8 mouse cellular contexts compared by ENCODE assay signal in the genomic region with DNA sequence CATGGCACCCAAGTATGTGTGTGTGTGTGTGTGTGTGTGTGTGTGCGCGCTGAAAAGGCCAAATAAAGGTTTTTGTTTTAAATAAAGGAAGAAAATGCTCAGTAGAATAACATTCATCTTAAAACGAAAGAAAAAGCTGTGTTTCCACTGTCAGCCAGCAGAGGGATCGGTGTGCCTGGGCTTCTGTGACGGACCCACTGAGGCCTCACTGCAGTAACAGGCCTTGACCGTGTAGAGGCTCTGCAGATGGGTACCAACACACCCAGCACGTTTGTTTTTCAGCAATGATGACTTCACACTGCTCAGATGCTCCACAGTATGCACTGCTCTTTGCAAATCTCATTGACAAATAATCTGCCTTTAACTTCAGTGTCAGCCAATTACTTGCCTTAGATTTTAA. TPM values are rescaled to one million over a fixed set of nuclear protein-coding genes. Genes with fewer than 3 reads are reported as not detected.
DNase-seq lines count a peak whose midpoint lies in the region; ATAC-seq lines count a peak whose summit lies in the region.
"Had no signal": no experiment of that assay in that cellular context is flagged by ENCODE, and none has a peak within 500 bp of the region (broad histone marks: within the 10 kb centered on the region; RNA-seq: fewer than 3 reads in every experiment).

No protein-coding gene starts in this region.

- peak; percentile 77 for ATAC-seq in intestine, embryonic 15.5 days

- no peak overlapping the region for H3K4me2 ChIP-seq in intestine, embryonic 15.5 days (replicated peaks)
- H3K4me2 ChIP-seq: liver, embryonic 15.5 days had no signal

- peaks cover 6% of the 10 kb centered on the region; the same call in 1 of the 2 replicates for H3K36me3 ChIP-seq in intestine, embryonic 15.5 days
- H3K36me3 ChIP-seq: liver, embryonic 15.5 days had no signal

- H3K4me1 ChIP-seq in intestine, embryonic 15.5 days (replicated peaks), result no peaks in the 10 kb centered on the region

- intact Hi-C loops in left cerebral cortex, postnatal 10 days (cut with DNase I), result no loop called here

- no peak overlapping the region for H3K9ac ChIP-seq in intestine, embryonic 15.5 days
- H3K9ac ChIP-seq: liver, embryonic 15.5 days had no signal

- peak; percentile 73 for DNase-seq in R1 (ENCODE audit: low read depth, low spot score)
- peak; percentile 67 for DNase-seq in cerebellum, adult 8-10 months
- peak; percentile 53 for DNase-seq in forelimb bud, embryonic 11.5 days (ENCODE audit: low read depth, low spot score)
- DNase-seq in left cerebral cortex, postnatal 10 days (ENCODE audit: extremely low spot score in 1 of 2, low spot score in 2 of 2), result peak; percentile 46 to 75
- DNase-seq in mesoderm, embryonic 11.5 days (ENCODE audit: low read depth, low spot score), result peak; percentile 72
- DNase-seq in skeletal muscle tissue, adult 2 months (ENCODE audit: low read depth, low spot score), result peak; percentile 26

- no peaks in the 10 kb centered on the region for H3K9me3 ChIP-seq in intestine, embryonic 15.5 days
- H3K9me3 ChIP-seq: liver, embryonic 15.5 days had no signal

- no peak overlapping the region for H3K4me3 ChIP-seq in intestine, embryonic 15.5 days (replicated peaks)
- H3K4me3 ChIP-seq: liver, embryonic 15.5 days had no signal

- no peaks in the 10 kb centered on the region for H3K27me3 ChIP-seq in intestine, embryonic 15.5 days (replicated peaks)
- H3K27me3 ChIP-seq: liver, embryonic 15.5 days had no signal

- no peak overlapping the region for H3K27ac ChIP-seq in intestine, embryonic 15.5 days
- H3K27ac ChIP-seq: liver, embryonic 15.5 days had no signal

- WGBS in intestine, embryonic 15.5 days, result 25% methylated on average over 7 of the region's 7 CpGs

RNA-seq across cellular contexts. Expression of a gene that starts 18.0 kb away (rescaled TPM):
- polyA plus RNA-seq in intestine, embryonic 15.5 days (2015; fragmentation: Nextera tagmentation; extraction: Ambion mirVana), result 1.4 and 2.2 TPM in 2 replicates
- 1 to 10 TPM; 1.4 to 1.7 TPM for total RNA-seq in left cerebral cortex, postnatal 10 days (2021)

RNA-seq across cellular contexts. Expression of a gene that starts 43.1 kb away (rescaled TPM):
- 5.8 and 6.1 TPM in 2 replicates for polyA plus RNA-seq in intestine, embryonic 15.5 days (2015; fragmentation: Nextera tagmentation; extraction: Ambion mirVana)
- 10 to 100 TPM; 61.6 to 87.0 TPM for total RNA-seq in left cerebral cortex, postnatal 10 days (2021)
